Mouse (Mus musculus) small intestine, adult 2 months (tissue): ENCODE measurements around the gene Pi4k2a. TPM values are rescaled to one million over a fixed set of nuclear protein-coding genes. Genes with fewer than 3 reads are reported as not detected.

Experiments used
- H3K27ac ChIP-seq: fragments of 200-500 bp; 2 replicates; pipeline ENCODE4 v1.5.1; 2012; ENCODE audit warnings: low read depth, low read length, control low read depth, inconsistent platforms; ENCODE audit not compliant: insufficient read depth
- H3K27me3 ChIP-seq: fragments of 200-500 bp; 2 replicates; pipeline ENCODE4 v1.6.1; 2012; ENCODE audit warnings: mild to moderate bottlenecking, moderate library complexity, low read length, inconsistent platforms; ENCODE audit not compliant: control insufficient read depth, insufficient read depth
- H3K36me3 ChIP-seq: fragments of 200-500 bp; 2 replicates; pipeline ENCODE4 v1.6.1; 2012; ENCODE audit warnings: mild to moderate bottlenecking, low read length, control low read depth, inconsistent platforms; ENCODE audit not compliant: control insufficient read depth, insufficient read depth
- H3K4me1 ChIP-seq: fragments of 200-500 bp; 2 replicates; pipeline ENCODE4 v1.6.1; 2012; ENCODE audit warnings: low read length, inconsistent platforms, mixed read lengths; ENCODE audit not compliant: control insufficient read depth, insufficient read depth, insufficient read length
- H3K4me3 ChIP-seq: fragments of 200-500 bp; 2 replicates; pipeline ENCODE4 v1.5.1; 2012; ENCODE audit warnings: low read depth, mild to moderate bottlenecking, control low read depth, inconsistent platforms, low read length, moderate library complexity
- CTCF ChIP-seq: fragments of 200-500 bp; IDR thresholded peaks from 2 replicates; pipeline ENCODE4 v1.5.1; 2012; ENCODE audit warnings: low read depth, mild to moderate bottlenecking, control low read depth, inconsistent platforms, low read length, moderate library complexity, mixed read lengths; ENCODE audit not compliant: insufficient replicate concordance, insufficient read length; ENCODE audit errors: extremely low read depth
- POLR2A ChIP-seq: fragments of 200-500 bp; IDR thresholded peaks from 2 replicates; pipeline ENCODE4 v1.6.1; 2012; ENCODE audit warnings: low read depth, mild to moderate bottlenecking, control low read depth, inconsistent platforms, low read length, moderate library complexity
- WGBS: fragments of 180-500 bp; shearing (Covaris S2); methylation state at CpG from one replicate; pipeline ENCODE4 v1.1.7; 2018; 5-methylcytosine and 5-hydroxymethylcytosine counted together
- polyA plus RNA-seq: library from polyadenylated mRNA; depleted of rRNA; stranded (reverse); fragments of >200 nt; gene quantifications from 2 replicates; pipeline ENCODE4 v1.2.3, GENCODE M21; 2012

Gene Pi4k2a
- polyA plus RNA-seq, 1 experiment, result 33.2 TPM

GRCm38 (mm10) chr19:42054255-42054654, 36.0 kb upstream of the Pi4k2a start:
- H3K4me3 ChIP-seq, result no peak overlapping the region
- 60% methylated on average over 6 of the region's 6 CpGs for WGBS
- H3K27me3 ChIP-seq, result no peaks in the 10 kb centered on the region
- no peaks in the 10 kb centered on the region for H3K4me1 ChIP-seq
- H3K36me3 ChIP-seq, result no peaks in the 10 kb centered on the region
- TF ChIP-seq CTCF, result no peak
- no peak for TF ChIP-seq POLR2A
- H3K27ac ChIP-seq, result no peak overlapping the region

- Histone ChIP-seq H3K27me3 (no peaks in the 10 kb centered on the region), H3K27ac (no peak overlapping the region), H3K4me3 (no peak overlapping the region), H3K36me3 (no peaks in the 10 kb centered on the region), H3K4me1 (no peaks in the 10 kb centered on the region)
- WGBS, result 86% methylated on average over 2 of the region's 2 CpGs
- TF ChIP-seq CTCF (no peak), POLR2A (no peak)
These were observed 34.4 kb upstream of the Pi4k2a start for GRCm38 (mm10) chr19:42055881-42056280.

- no peak overlapping the region for H3K27ac ChIP-seq
- no peaks in the 10 kb centered on the region for H3K36me3 ChIP-seq
- no peak for TF ChIP-seq POLR2A
- TF ChIP-seq CTCF, result no peak
- WGBS, result 68% methylated on average over 6 of the region's 6 CpGs
- no peak overlapping the region for H3K4me3 ChIP-seq
- H3K4me1 ChIP-seq, result no peaks in the 10 kb centered on the region
- no peaks in the 10 kb centered on the region for H3K27me3 ChIP-seq
These were observed 33.4 kb upstream of the Pi4k2a start for GRCm38 (mm10) chr19:42056719-42057409.

GRCm38 (mm10) chr19:42058426-42058825, 31.8 kb upstream of the Pi4k2a start:
- H3K4me1 ChIP-seq, result no peaks in the 10 kb centered on the region
- H3K27ac ChIP-seq, result no peak overlapping the region
- H3K27me3 ChIP-seq, result no peaks in the 10 kb centered on the region
- no peaks in the 10 kb centered on the region for H3K36me3 ChIP-seq
- 23% methylated on average over 7 of the region's 7 CpGs for WGBS
- no peak for TF ChIP-seq POLR2A
- TF ChIP-seq CTCF, result no peak
- no peak overlapping the region for H3K4me3 ChIP-seq

- WGBS, result 91% methylated on average over 7 of the region's 7 CpGs
- Histone ChIP-seq H3K4me1 (no peaks in the 10 kb centered on the region), H3K4me3 (no peak overlapping the region), H3K36me3 (no peaks in the 10 kb centered on the region), H3K27me3 (no peaks in the 10 kb centered on the region), H3K27ac (no peak overlapping the region)
- TF ChIP-seq CTCF, result no peak
- no peak for TF ChIP-seq POLR2A
These were observed 28.8 kb upstream of the Pi4k2a start for GRCm38 (mm10) chr19:42061443-42061842.

GRCm38 (mm10) chr19:42068441-42069240, 21.6 kb upstream of the Pi4k2a start:
- H3K27me3 ChIP-seq, result no peaks in the 10 kb centered on the region
- no peaks in the 10 kb centered on the region for H3K36me3 ChIP-seq
- 82% methylated on average over 11 of the region's 11 CpGs for WGBS
- H3K27ac ChIP-seq, result no peak overlapping the region
- H3K4me3 ChIP-seq, result no peak overlapping the region
- no peak for TF ChIP-seq POLR2A
- TF ChIP-seq CTCF, result no peak
- peaks cover 8% of the 10 kb centered on the region; the same call in 1 of the 2 replicates for H3K4me1 ChIP-seq

- no peaks in the 10 kb centered on the region for H3K27me3 ChIP-seq
- TF ChIP-seq CTCF (no peak), POLR2A (no peak)
- H3K4me3 ChIP-seq, result no peak overlapping the region
- WGBS, result 65% methylated on average over 6 of the region's 6 CpGs
- H3K36me3 ChIP-seq, result no peaks in the 10 kb centered on the region
- H3K27ac ChIP-seq, result no peak overlapping the region
- H3K4me1 ChIP-seq, result peaks cover 8% of the 10 kb centered on the region; the same call in 1 of the 2 replicates
These were observed 21.1 kb upstream of the Pi4k2a start for GRCm38 (mm10) chr19:42069241-42069525.
